Mouse (Mus musculus): ENCODE data around the gene Dlg2.

- TF ChIP-seq POLR2A (IDR thresholded peaks at IDR 0.05; ENCODE audit: borderline replicate concordance, insufficient read depth, low read length) (no peak), CTCF (IDR thresholded peaks at IDR 0.05; ENCODE audit: borderline replicate concordance, insufficient read depth, low read depth, low read length) (no peak)
These were observed 1744.1 kb downstream of the Dlg2 start for GRCm38 (mm10) chr7:92220619-92221018.
